ENCODE assay signal across 21 mouse cellular contexts in the genomic region with DNA sequence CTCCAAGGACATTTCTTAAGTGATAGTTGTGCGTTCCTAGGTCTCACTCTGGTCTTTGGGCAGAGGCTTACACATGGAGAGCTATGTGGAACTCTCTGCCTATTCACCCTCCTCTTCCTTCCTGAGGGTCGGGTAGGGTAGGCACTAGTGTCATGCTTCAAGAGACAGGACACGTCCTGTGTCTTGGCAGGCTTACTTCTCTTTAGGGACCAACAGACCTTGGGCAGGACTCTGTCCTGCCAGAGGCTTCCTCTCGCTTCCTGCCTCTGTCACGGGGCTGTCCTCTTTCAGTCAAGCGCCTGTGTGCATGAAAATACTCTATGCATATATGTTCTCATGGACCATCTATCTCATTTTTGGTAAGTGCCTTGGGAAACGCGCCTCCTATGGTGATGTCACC. TPM values are rescaled to one million over a fixed set of nuclear protein-coding genes. Genes with fewer than 3 reads are reported as not detected.
"Had no signal": no experiment of that assay in that cellular context is flagged by ENCODE, and none has a peak within 500 bp of the region (broad histone marks: within the 10 kb centered on the region; RNA-seq: fewer than 3 reads in every experiment).

No protein-coding gene starts in this region.

- H3K27me3 ChIP-seq: lung, embryonic 15.5 days; midbrain, embryonic 12.5 days; neural tube, embryonic 13.5 days; neural tube, embryonic 15.5 days had no signal

- H3K4me1 ChIP-seq: lung, embryonic 15.5 days; midbrain, embryonic 10.5 days; midbrain, embryonic 12.5 days; neural tube, embryonic 13.5 days; neural tube, embryonic 15.5 days had no signal

- H3K9ac ChIP-seq: lung, embryonic 15.5 days; midbrain, embryonic 12.5 days; neural tube, embryonic 13.5 days; neural tube, embryonic 15.5 days had no signal

- H3K27ac ChIP-seq: lung, embryonic 15.5 days; midbrain, embryonic 10.5 days; midbrain, embryonic 12.5 days; neural tube, embryonic 13.5 days; neural tube, embryonic 15.5 days had no signal

- H3K4me3 ChIP-seq: lung, embryonic 15.5 days; midbrain, embryonic 10.5 days; midbrain, embryonic 12.5 days; myocyte; neural tube, embryonic 13.5 days; neural tube, embryonic 15.5 days had no signal

- ATAC-seq: lung, postnatal 0 days; midbrain, embryonic 16.5 days had no signal

- H3K9me3 ChIP-seq: lung, embryonic 15.5 days; midbrain, embryonic 10.5 days; midbrain, embryonic 12.5 days; neural tube, embryonic 13.5 days; neural tube, embryonic 15.5 days had no signal

- DNase-seq: lung, adult 18-20 months; lung, postnatal 4 days; midbrain, embryonic 14.5 days; retina, postnatal 1 day; right cerebral cortex, adult 18-20 months; right cerebral cortex, postnatal 25 days; right cerebral cortex, postnatal 4 days; spleen, adult 18-20 months; thymus, adult 18-20 months; thymus, postnatal 14 days; thymus, postnatal 36 days had no signal

- H3K4me2 ChIP-seq: lung, embryonic 15.5 days; midbrain, embryonic 12.5 days; neural tube, embryonic 13.5 days; neural tube, embryonic 15.5 days had no signal

RNA-seq across cellular contexts. Expression of a gene that starts 54.0 kb away (rescaled TPM):
- total RNA-seq: megakaryocyte, adult 5-6 weeks; megakaryocyte-erythroid progenitor cell, adult 5-6 weeks had no signal
